Mouse (Mus musculus) CD4-positive naive resting alpha-beta T cell, adult 76 days (primary cell): Measurements from ENCODE around the gene Tmem238. TPM values are rescaled to one million over a fixed set of nuclear protein-coding genes. Genes with fewer than 3 reads are reported as not detected.

Experiments used
- total RNA-seq: library from RNA; stranded (reverse); gene quantifications from one replicate; pipeline ENCODE4 v1.2.4, GENCODE M21; 2023

Tmem238 gene
- total RNA-seq, result 1.7 TPM

GRCm38 (mm10) chr7:4789436-4789935 is at the start of gene Tmem238:
Gene Tmem238 (minus strand): TSS chr7:4789656.

GRCm38 (mm10) chr7:4812303-4813104 is 23.0 kb upstream of the Tmem238 start, which contains the start of gene Ube2s:
Gene Ube2s (minus strand): TSS chr7:4812590.

GRCm38 (mm10) chr7:4792278-4793212 is 3.1 kb upstream of the Tmem238 start, which contains the start of gene Rpl28:
Gene Rpl28 (plus strand): TSS chr7:4792874.

GRCm38 (mm10) chr7:4782759-4783158 is 6.7 kb downstream of the Tmem238 start, which contains the start of the genes Il11 and Tmem190:
Gene Il11 (minus strand): TSS chr7:4782859.
Gene Tmem190 (plus strand): TSS chr7:4782937.

GRCm38 (mm10) chr7:4771202-4771601 is 18.3 kb downstream of the Tmem238 start, which contains the start of gene Fam71e2:
Gene Fam71e2 (minus strand): TSS chr7:4771302.

GRCm38 (mm10) chr7:4752821-4753570 is 36.5 kb downstream of the Tmem238 start, which contains the start of gene Cox6b2:
Gene Cox6b2 (minus strand): TSS chr7:4753094.

GRCm38 (mm10) chr7:4739544-4740275 is 49.7 kb downstream of the Tmem238 start, which contains the start of gene Kmt5c:
Gene Kmt5c (plus strand): TSS chr7:4740115.

Other genes starting within 250 kb of the Tmem238 start
- not detected for gene Syt5, start 242.1 kb downstream of the Tmem238 start, total RNA-seq
- not detected for gene Ptprh, start 185.6 kb downstream of the Tmem238 start, total RNA-seq
- gene Tmem86b, start 158.2 kb downstream of the Tmem238 start, total RNA-seq, result 51.6 TPM
- gene Ppp6r1, start 130.6 kb downstream of the Tmem238 start, total RNA-seq, result 282 TPM
- gene Hspbp1, start 104.6 kb downstream of the Tmem238 start, total RNA-seq, result 71.8 TPM
- not detected for gene Brsk1, start 99.1 kb downstream of the Tmem238 start, total RNA-seq
- gene Tmem150b, start 64.4 kb downstream of the Tmem238 start, total RNA-seq, result 0.76 TPM
- 61.4 TPM for gene Kmt5c, start 49.5 kb downstream of the Tmem238 start, total RNA-seq
- 1.9 TPM for gene Cox6b2, start 36.6 kb downstream of the Tmem238 start, total RNA-seq
- not detected for gene Fam71e2, start 18.4 kb downstream of the Tmem238 start, total RNA-seq
- not detected for gene Il11, start 6.8 kb downstream of the Tmem238 start, total RNA-seq
- gene Tmem190, start 6.7 kb downstream of the Tmem238 start, total RNA-seq, result not detected
- 1,948 TPM for gene Rpl28, start 3.2 kb upstream of the Tmem238 start, total RNA-seq
- 177 TPM for gene Ube2s, start 22.9 kb upstream of the Tmem238 start, total RNA-seq
- gene Shisa7, start 55.0 kb upstream of the Tmem238 start, total RNA-seq, result 0.44 TPM
- 5.8 TPM for gene Isoc2b, start 80.6 kb upstream of the Tmem238 start, total RNA-seq
- 9.6 TPM for gene Isoc2a, start 87.5 kb upstream of the Tmem238 start, total RNA-seq
- not detected for gene Gm36210, start 116.9 kb upstream of the Tmem238 start, total RNA-seq
- gene Zfp628, start 125.6 kb upstream of the Tmem238 start, total RNA-seq, result 42.6 TPM
- 12.2 TPM for gene Nat14, start 132.4 kb upstream of the Tmem238 start, total RNA-seq
- 0.38 TPM for gene Ssc5d, start 136.1 kb upstream of the Tmem238 start, total RNA-seq
- gene Sbk2, start 174.8 kb upstream of the Tmem238 start, total RNA-seq, result 0.23 TPM
- gene Sbk3, start 181.5 kb upstream of the Tmem238 start, total RNA-seq, result not detected
- 28.5 TPM for gene Zfp579, start 206.5 kb upstream of the Tmem238 start, total RNA-seq
- gene Zfp524, start 224.8 kb upstream of the Tmem238 start, total RNA-seq, result 10.3 TPM
- 59.9 TPM for gene Fiz1, start 225.0 kb upstream of the Tmem238 start, total RNA-seq
- not detected for gene Gm44973, start 225.8 kb upstream of the Tmem238 start, total RNA-seq
- 59.4 TPM for gene Zfp865, start 230.7 kb upstream of the Tmem238 start, total RNA-seq
- gene Ccdc106, start 230.9 kb upstream of the Tmem238 start, total RNA-seq, result 0.23 TPM
- gene 4632433K11Rik, start 244.5 kb upstream of the Tmem238 start, total RNA-seq, result 1.7 TPM
- 7.5 TPM for gene Zfp784, start 248.8 kb upstream of the Tmem238 start, total RNA-seq